Mouse (Mus musculus): Measurements from ENCODE around the gene Bcl7a.

- no peak for TF ChIP-seq CTCF (IDR thresholded peaks at IDR 0.05; ENCODE audit: insufficient read depth, low read length)
- peak; percentile 68; the same call in 1 of the 2 replicates for TF ChIP-seq POLR2A (IDR thresholded peaks at IDR 0.05; ENCODE audit: borderline replicate concordance, extremely low read depth, low read depth, low read length)
These were observed at the start of gene Bcl7a for GRCm38 (mm10) chr5:123343707-123344627.

Data from lung, adult 2 months (tissue).